Mouse (Mus musculus) olfactory bulb, adult 2 months (tissue): ENCODE data around the gene Lrrc31.

ENCODE experiments used
- CTCF ChIP-seq: fragments of 200-500 bp; IDR thresholded peaks from 2 replicates; pipeline ENCODE4 v1.5.1; 2012; ENCODE audit warnings: low read depth, mild to moderate bottlenecking, low read length, moderate library complexity; ENCODE audit not compliant: insufficient read depth
- POLR2A ChIP-seq: fragments of 200-500 bp; IDR thresholded peaks from 2 replicates; pipeline ENCODE4 v1.6.1; 2012; ENCODE audit warnings: mild to moderate bottlenecking, low read depth, low read length, moderate library complexity; ENCODE audit not compliant: insufficient read depth

GRCm38 (mm10) chr3:30706614-30707276, 7.1 kb upstream of the Lrrc31 start:
- no peak for TF ChIP-seq CTCF
- no peak for TF ChIP-seq POLR2A
